Mouse (Mus musculus) embryonic facial prominence, embryonic 12.5 days (tissue): ENCODE data around the gene Gnb1. TPM values are rescaled to one million over a fixed set of nuclear protein-coding genes. Genes with fewer than 3 reads are reported as not detected.

ENCODE experiments used
- ATAC-seq: fragments of 200-750 bp; cut with Nextera tagmentation; 2 replicates; pipeline ENCODE4 v1.8.0; 2017; ENCODE audit not compliant: insufficient number of reproducible peaks, insufficient read depth, low FRiP score, low TSS enrichment
- H3K27ac ChIP-seq: fragments of 300-500 bp; sonication (generic); 2 replicates; pipeline ENCODE4 v1.5.1; 2016; ENCODE audit warnings: mild to moderate bottlenecking
- H3K27me3 ChIP-seq: fragments of 300-500 bp; sonication (generic); 2 replicates; pipeline ENCODE4 v1.6.1; 2016; ENCODE audit warnings: mild to moderate bottlenecking, moderate library complexity
- H3K36me3 ChIP-seq: fragments of 300-500 bp; sonication (generic); 2 replicates; pipeline ENCODE4 v1.6.1; 2016; ENCODE audit warnings: mild to moderate bottlenecking
- H3K4me1 ChIP-seq: fragments of 300-500 bp; sonication (generic); 2 replicates; pipeline ENCODE4 v1.6.1; 2016
- H3K4me2 ChIP-seq: fragments of 300-500 bp; sonication (generic); replicated peaks from 2 replicates; pipeline ENCODE4 v1.6.1; 2016; ENCODE audit warnings: mild to moderate bottlenecking, moderate library complexity
- H3K4me3 ChIP-seq: fragments of 300-500 bp; sonication (generic); 2 replicates; pipeline ENCODE4 v1.5.1; 2016; ENCODE audit warnings: mild to moderate bottlenecking
- H3K9ac ChIP-seq: fragments of 300-500 bp; sonication (generic); 2 replicates; pipeline ENCODE4 v1.6.1; 2016; ENCODE audit warnings: mild to moderate bottlenecking, moderate library complexity
- H3K9me3 ChIP-seq: fragments of 300-500 bp; sonication (generic); 2 replicates; pipeline ENCODE4 v1.6.1; 2016; ENCODE audit warnings: mild to moderate bottlenecking, moderate library complexity
- WGBS: fragments of 180-500 bp; shearing (Covaris S2); methylation state at CpG from one replicate; pipeline ENCODE4 v1.1.7; 2016; 5-methylcytosine and 5-hydroxymethylcytosine counted together
- polyA plus RNA-seq: library from polyadenylated mRNA; unstranded; fragments of >200 nt; fragmentation: Nextera tagmentation; extraction: Ambion mirVana; gene quantifications from 2 replicates; pipeline ENCODE4 v1.2.1, GENCODE M21; 2016

The Gnb1 gene
- polyA plus RNA-seq, 1 experiment from 2014 or later: 570 TPM

DNA sequence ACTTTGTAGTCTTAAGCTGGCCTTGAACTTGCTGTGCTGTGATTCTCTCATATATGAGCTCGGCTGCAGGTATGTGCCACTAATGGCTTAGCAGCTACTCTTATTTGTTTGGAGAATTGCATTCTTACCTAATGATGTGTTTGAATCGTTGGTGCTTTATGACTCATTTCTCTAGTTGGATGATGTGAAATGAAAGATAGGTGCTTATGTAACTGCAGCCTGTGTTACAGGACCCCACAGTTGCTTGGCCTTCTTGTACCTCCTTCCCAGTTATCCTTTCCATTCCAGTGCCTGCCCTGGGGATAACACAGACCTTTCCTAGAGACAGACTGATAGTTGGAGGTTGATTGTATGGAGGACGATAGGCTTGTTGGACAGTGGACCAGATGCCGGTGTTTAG, 17.5 kb downstream of the Gnb1 start:
- no peaks in the 10 kb centered on the region for H3K9me3 ChIP-seq
- H3K9ac ChIP-seq: no peak overlapping the region
- H3K4me2 ChIP-seq: no peak overlapping the region
- no peak overlapping the region for H3K4me3 ChIP-seq
- no peak for ATAC-seq
- no peaks in the 10 kb centered on the region for H3K4me1 ChIP-seq
- H3K27ac ChIP-seq: no peak overlapping the region
- H3K27me3 ChIP-seq: no peaks in the 10 kb centered on the region
- no peaks in the 10 kb centered on the region for H3K36me3 ChIP-seq
- 93% methylated on average over 4 of the region's 4 CpGs for WGBS

DNA sequence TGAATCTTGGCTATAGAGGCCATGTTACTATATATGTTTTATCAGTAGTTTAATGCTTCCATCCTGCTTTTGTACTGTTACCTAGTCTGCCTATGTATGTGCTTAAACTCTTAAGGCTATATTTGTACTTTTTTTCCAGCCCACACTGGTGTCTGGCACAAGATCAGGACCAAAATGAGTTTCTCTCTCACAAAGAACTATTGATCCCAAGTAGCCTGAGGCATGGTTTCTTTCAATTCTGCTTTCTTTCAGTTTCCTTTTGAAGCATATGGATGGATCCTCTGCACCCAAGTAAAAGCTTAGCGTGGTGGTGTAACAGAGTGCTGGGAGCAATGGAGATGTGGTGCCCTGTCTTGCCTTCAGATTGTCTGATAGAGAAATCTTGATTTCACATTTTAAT, 19.8 kb downstream of the Gnb1 start:
- ATAC-seq: no peak
- no peaks in the 10 kb centered on the region for H3K27me3 ChIP-seq
- no peaks in the 10 kb centered on the region for H3K36me3 ChIP-seq
- H3K4me1 ChIP-seq: no peaks in the 10 kb centered on the region
- no peak overlapping the region for H3K4me3 ChIP-seq
- no peak overlapping the region for H3K9ac ChIP-seq
- WGBS: 44% methylated on average over 1 of the region's 1 CpGs
- H3K4me2 ChIP-seq: no peak overlapping the region
- no peak overlapping the region for H3K27ac ChIP-seq
- H3K9me3 ChIP-seq: no peaks in the 10 kb centered on the region

DNA sequence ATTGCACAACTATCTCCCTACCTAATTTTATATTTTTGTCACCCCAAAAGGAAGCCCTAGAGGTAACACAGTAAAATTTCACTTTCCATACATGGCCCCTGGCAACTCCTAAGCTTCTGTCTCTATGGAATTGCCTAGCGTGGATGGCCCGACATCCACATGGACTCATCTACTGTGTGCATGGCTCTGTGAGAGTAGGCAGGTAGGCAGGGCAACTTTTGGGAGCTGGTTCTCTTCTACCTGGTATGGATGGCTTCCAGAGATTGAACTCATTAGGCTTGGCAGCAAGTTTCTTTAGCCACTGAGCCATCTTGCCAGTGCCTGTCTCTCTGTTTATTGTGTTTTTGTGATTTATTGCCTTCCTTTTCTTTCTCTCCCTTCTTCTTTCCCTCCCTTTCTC, 23.6 kb downstream of the Gnb1 start:
- H3K36me3 ChIP-seq: no peaks in the 10 kb centered on the region; the same call in 1 of the 2 replicates
- no peak overlapping the region for H3K9ac ChIP-seq
- no peak overlapping the region for H3K4me3 ChIP-seq
- no peaks in the 10 kb centered on the region for H3K4me1 ChIP-seq
- ATAC-seq: no peak
- H3K4me2 ChIP-seq: no peak overlapping the region
- no peaks in the 10 kb centered on the region for H3K27me3 ChIP-seq
- no peaks in the 10 kb centered on the region for H3K9me3 ChIP-seq
- WGBS: 90% methylated on average over 2 of the region's 2 CpGs
- H3K27ac ChIP-seq: no peak overlapping the region

DNA sequence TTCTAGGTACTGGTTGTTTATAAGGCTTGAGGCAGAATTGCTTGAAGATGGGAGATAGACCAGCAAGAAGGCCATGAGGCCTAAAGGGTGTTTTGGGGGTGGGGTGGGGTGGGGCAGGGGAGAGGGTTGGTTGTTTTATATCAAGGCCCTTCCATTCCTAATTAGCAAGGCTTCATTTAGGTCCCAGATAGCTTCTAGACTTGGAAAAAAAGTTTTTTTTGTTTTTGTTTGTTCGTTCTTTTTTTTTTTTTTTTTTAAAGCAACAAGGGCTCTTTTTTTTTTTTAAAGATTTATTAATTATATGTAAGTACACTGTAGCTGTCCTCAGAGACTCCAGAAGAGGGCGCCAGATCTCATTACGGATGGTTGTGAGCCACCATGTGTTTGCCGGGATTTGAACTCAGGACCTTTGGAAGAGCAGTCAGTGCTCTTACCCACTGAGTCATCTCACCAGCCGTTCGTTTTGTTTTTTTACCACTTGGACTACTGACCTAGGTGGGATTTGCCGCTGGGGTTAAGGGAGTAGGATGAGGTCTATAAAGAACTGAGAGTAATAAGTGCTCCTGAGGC, 26.9 kb downstream of the Gnb1 start:
- Histone ChIP-seq H3K4me1 (no peaks in the 10 kb centered on the region), H3K27ac (no peak overlapping the region), H3K4me2 (no peak overlapping the region), H3K9ac (no peak overlapping the region), H3K27me3 (no peaks in the 10 kb centered on the region), H3K9me3 (no peaks in the 10 kb centered on the region), H3K4me3 (no peak overlapping the region), H3K36me3 (peaks cover 9% of the 10 kb centered on the region; the same call in 1 of the 2 replicates)
- ATAC-seq: no peak
- 86% methylated on average over 7 of the region's 7 CpGs for WGBS

DNA sequence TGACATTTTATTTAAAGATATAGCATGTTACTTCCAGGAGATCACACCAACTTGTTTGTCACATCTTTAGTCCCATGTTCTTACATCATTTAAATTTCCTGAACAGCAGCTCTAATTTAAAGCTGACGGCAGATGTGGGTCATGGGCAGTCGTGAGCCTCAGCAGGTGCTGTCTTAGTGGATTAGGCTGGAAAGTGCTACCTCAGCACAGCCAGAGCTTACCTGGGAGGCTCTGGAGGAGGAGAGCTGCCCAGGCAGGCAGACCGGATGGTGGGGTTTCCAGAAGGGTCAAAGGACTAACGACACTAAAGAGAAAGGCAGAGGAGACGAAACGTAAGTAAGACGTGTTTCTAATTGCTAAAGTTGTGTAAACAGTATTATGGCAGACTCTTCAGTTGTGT, 31.2 kb downstream of the Gnb1 start:
- H3K9ac ChIP-seq: no peak overlapping the region
- H3K27me3 ChIP-seq: no peaks in the 10 kb centered on the region
- peaks cover 13% of the 10 kb centered on the region; the same call in 1 of the 2 replicates for H3K36me3 ChIP-seq
- no peak overlapping the region for H3K4me2 ChIP-seq
- H3K4me3 ChIP-seq: no peak overlapping the region
- H3K9me3 ChIP-seq: no peaks in the 10 kb centered on the region
- H3K27ac ChIP-seq: no peak overlapping the region
- ATAC-seq: no peak
- WGBS: 60% methylated on average over 7 of the region's 7 CpGs
- H3K4me1 ChIP-seq: no peaks in the 10 kb centered on the region

DNA sequence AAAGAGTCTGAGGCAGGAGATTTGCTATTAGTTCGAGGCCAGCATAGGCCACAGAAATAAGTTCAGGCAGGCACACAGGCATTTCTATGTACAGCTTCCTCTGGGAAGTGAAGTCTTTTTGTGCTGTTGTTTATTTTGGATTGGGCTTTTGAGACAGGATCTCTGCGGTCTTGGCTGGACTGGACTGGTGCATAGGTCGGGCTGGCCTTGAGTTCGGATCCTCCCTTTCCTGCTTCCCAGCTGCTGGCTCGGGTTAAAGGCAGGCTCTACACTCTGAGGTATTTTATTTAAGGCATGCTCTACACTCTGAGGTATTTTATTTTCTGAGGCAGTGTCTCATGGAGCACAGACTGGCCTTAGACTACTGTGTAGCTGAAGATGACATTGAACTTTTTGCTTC, 34.6 kb downstream of the Gnb1 start:
- Histone ChIP-seq H3K4me1 (no peaks in the 10 kb centered on the region), H3K4me3 (no peak overlapping the region), H3K27ac (no peak overlapping the region), H3K36me3 (peaks cover 34% of the 10 kb centered on the region), H3K9ac (no peak overlapping the region), H3K27me3 (no peaks in the 10 kb centered on the region), H3K9me3 (no peaks in the 10 kb centered on the region), H3K4me2 (no peak overlapping the region)
- WGBS: 87% methylated on average over 5 of the region's 5 CpGs
- ATAC-seq: no peak

DNA sequence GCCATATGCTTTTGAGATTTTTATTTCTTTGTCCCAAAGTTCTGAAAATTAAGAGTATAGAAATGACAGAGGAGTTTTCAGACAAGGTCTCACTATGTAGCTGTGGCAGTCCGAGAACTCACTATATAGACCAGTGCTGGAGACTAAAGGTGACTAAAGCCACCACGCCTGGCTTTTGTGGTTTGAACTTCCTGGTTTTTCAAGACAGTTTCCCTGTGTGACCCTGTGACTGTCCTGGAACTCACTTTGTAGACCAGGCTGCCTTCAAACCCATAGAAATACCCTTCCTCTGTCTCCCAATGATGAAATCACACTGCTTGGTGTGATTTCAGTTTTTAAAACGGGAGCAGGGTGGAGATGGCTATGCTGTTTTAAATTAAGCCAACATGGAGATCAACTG, 38.1 kb downstream of the Gnb1 start:
- Histone ChIP-seq H3K9ac (no peak overlapping the region), H3K4me3 (no peak overlapping the region), H3K4me1 (no peaks in the 10 kb centered on the region), H3K4me2 (no peak overlapping the region), H3K27me3 (no peaks in the 10 kb centered on the region), H3K36me3 (peaks cover 45% of the 10 kb centered on the region), H3K27ac (no peak overlapping the region), H3K9me3 (no peaks in the 10 kb centered on the region)
- WGBS: 79% methylated on average over 3 of the region's 3 CpGs
- no peak for ATAC-seq

DNA sequence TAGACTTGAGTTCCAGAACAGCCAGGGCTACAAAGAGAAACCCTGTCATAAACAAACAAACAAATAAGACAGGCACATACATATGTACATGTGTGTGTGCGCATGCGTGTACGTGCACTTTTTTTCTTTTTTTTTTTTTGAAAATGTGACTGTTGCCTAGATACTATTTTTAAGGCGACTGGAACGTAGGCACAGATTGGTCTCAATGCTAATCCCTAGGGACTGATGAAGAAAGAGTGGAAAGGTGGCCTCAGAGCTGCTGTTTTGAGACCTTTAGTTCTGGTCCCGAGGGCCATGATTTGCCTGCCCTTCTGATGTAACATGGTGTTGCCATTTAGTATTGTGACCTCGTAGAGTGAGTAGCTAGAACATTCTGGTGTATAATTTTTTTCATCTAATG, 58.8 kb downstream of the Gnb1 start:
- H3K4me2 ChIP-seq: no peak overlapping the region
- no peak for ATAC-seq
- no peaks in the 10 kb centered on the region for H3K9me3 ChIP-seq
- H3K9ac ChIP-seq: no peak overlapping the region
- WGBS: 91% methylated on average over 7 of the region's 7 CpGs
- H3K36me3 ChIP-seq: peaks cover 78% of the 10 kb centered on the region
- H3K4me3 ChIP-seq: no peak overlapping the region
- H3K27ac ChIP-seq: no peak overlapping the region
- H3K27me3 ChIP-seq: no peaks in the 10 kb centered on the region
- no peaks in the 10 kb centered on the region for H3K4me1 ChIP-seq

DNA sequence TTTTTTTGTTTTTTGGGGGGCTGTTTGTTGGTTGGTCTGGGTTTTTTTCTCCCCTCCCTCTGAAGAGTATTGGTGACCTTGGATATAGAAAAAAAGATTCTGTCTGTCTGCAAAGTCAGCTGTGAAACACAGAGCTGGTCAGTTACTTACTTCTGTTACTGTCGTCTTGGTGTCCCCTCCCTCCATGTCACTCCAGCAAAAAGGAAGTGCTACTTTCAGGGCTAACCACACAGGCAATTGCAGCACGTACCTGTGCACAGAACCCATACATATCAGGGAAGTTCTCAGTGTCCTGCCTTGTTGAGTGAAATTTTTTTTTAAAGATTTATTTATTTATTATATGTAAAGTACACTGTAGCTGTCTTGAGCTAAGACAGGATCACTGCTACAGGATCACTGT, 59.3 kb downstream of the Gnb1 start:
- no peak overlapping the region for H3K27ac ChIP-seq
- no peak overlapping the region for H3K4me2 ChIP-seq
- WGBS: 81% methylated on average over 2 of the region's 2 CpGs
- no peaks in the 10 kb centered on the region for H3K4me1 ChIP-seq
- no peaks in the 10 kb centered on the region for H3K27me3 ChIP-seq
- H3K9me3 ChIP-seq: no peaks in the 10 kb centered on the region
- ATAC-seq: no peak
- H3K4me3 ChIP-seq: no peak overlapping the region
- peaks cover 78% of the 10 kb centered on the region for H3K36me3 ChIP-seq
- no peak overlapping the region for H3K9ac ChIP-seq

DNA sequence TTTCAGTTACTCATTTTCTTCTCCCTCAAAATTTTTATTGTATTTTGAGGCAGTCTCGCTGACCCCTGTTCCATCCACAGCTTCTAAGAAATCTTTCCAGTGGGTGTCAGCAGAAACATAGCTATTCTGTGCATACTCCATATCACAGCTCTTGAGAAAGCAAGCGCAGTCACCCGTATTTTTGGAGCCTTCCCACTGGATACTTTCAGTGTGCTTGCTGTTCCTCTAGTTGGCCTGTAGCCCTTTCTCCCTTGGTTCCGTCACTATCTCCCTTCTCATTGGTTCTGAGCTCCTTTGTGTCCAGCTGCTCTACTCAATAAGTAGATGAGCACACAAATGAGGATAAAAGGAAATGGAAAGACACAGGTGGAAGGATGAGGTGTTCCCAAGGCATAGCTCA, 59.9 kb downstream of the Gnb1 start:
- Histone ChIP-seq H3K36me3 (peaks cover 79% of the 10 kb centered on the region), H3K9ac (no peak overlapping the region), H3K4me1 (no peaks in the 10 kb centered on the region), H3K4me3 (no peak overlapping the region), H3K4me2 (no peak overlapping the region), H3K27ac (no peak overlapping the region), H3K9me3 (no peaks in the 10 kb centered on the region), H3K27me3 (no peaks in the 10 kb centered on the region)
- no peak for ATAC-seq
- 92% methylated on average over 4 of the region's 4 CpGs for WGBS

DNA sequence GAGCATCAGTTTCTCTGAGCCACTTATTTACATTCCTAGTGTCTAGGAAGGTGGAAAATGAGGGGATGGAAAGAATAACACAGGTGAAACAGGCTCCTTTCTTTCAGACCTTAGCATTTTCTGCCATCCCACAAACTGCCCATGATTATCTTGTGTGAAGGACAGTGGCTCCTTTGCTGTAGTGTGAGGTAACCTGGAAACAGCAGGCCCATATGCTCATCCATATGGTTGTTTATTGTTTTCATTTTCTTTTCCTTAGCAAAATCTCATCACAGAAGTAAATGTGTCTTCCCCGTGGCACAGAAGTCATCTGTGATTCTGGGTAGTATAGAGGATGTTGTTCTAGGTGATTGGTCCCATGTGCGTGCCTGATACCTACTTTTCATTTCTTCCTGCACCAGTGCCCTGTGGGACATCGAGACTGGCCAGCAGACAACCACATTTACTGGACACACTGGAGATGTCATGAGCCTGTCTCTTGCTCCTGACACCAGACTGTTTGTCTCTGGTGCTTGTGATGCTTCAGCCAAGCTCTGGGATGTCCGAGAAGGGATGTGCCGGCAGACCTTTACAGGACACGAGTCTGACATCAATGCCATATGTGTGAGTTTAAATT, 61.9 kb downstream of the Gnb1 start:
- H3K36me3 ChIP-seq: peaks cover 86% of the 10 kb centered on the region
- no peak overlapping the region for H3K4me2 ChIP-seq
- no peaks in the 10 kb centered on the region for H3K9me3 ChIP-seq
- no peak overlapping the region for H3K9ac ChIP-seq
- no peaks in the 10 kb centered on the region for H3K27me3 ChIP-seq
- 86% methylated on average over 6 of the region's 6 CpGs for WGBS
- no peak overlapping the region for H3K4me3 ChIP-seq
- no peaks in the 10 kb centered on the region for H3K4me1 ChIP-seq
- ATAC-seq: no peak
- no peak overlapping the region for H3K27ac ChIP-seq

DNA sequence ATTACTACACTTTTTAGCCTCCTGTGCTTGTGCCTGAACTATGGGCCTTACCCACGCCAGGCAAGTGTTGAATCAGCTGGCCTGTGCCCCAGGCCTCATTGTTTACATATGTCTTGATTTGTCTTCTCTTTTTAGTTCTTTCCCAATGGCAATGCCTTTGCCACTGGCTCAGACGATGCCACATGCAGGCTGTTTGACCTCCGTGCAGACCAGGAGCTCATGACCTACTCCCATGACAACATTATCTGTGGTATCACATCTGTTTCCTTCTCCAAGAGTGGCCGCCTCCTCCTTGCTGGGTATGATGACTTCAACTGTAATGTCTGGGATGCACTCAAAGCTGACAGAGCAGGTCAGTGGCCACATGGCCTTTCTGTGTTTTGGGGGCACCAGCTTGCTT, 63.7 kb downstream of the Gnb1 start:
- Histone ChIP-seq H3K4me2 (no peak overlapping the region), H3K9me3 (no peaks in the 10 kb centered on the region), H3K36me3 (peaks cover 92% of the 10 kb centered on the region), H3K27me3 (no peaks in the 10 kb centered on the region), H3K27ac (no peak overlapping the region), H3K4me3 (no peak overlapping the region), H3K9ac (no peak overlapping the region), H3K4me1 (no peaks in the 10 kb centered on the region)
- no peak for ATAC-seq
- 71% methylated on average over 4 of the region's 4 CpGs for WGBS
